Mouse (Mus musculus) embryo, embryonic 10.5 days (tissue): ENCODE measurements at regions not wholly inside any gene's neighbourhood (a gene's known extent, or its start where the extent isn't known, plus 50 kb on each side); places are given as distances from the start of the nearest gene placed in this dataset.

Source experiments
- DNase-seq: peaks from one replicate; pipeline ENCODE4 v3.0.0-alpha.2; 2015; ENCODE audit warnings: low spot score

DNA sequence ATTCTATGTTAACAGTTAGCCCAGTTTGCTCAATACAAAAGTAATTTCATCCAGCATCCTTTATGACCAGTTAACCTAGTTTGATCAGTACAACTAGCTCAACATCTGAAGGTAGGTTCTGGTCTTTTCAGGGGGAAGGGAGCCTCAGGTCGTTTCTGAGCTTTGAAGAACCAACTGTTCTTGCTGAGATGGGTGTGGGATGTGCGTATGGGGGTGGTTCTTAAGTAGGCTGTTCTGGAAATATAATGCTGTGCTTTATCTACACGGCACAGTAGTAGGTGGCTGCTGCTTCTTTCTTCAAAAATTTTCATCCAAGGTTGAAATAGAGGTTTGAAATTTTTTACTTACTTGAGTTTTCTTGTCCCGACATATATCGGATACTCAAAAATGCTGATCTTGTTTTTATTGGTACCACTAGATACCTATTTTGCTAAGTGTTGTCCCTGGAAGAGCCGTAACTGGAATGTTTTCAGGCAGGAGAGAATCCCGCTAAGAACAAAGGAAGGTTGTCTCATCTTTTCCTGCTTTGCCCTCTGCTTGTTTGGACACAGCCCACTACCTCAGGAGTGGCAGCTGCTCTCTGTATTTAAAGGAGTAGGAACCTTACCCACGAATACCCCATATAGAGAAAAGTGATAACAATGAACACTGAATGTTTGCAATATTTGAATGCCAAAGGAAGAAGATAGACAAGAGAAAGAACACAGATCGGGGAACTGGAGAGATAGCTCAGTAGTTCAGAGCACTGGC lies 275.5 kb downstream of the Cdh10 start:
- DNase-seq = no peak

DNA sequence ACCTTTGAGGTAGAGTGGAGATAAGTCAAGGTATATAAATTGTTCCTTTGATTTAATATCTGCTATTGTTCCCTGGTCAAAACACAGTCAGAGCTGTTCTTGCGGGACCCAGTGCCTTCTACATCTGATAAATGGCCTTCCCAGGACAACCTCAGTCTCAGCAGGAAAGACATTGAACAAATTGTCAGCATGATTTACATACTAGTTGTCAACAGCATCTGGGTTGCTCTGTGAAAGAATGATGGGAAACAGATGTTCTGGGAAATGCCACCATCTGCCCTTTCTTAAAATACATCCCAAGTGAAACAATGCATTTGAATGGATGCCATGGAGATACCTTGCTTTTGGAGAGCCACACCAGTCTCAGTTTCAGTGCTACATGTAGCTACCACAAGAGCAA lies 296.2 kb downstream of the Cdh10 start:
- peak; percentile 75 for DNase-seq

DNA sequence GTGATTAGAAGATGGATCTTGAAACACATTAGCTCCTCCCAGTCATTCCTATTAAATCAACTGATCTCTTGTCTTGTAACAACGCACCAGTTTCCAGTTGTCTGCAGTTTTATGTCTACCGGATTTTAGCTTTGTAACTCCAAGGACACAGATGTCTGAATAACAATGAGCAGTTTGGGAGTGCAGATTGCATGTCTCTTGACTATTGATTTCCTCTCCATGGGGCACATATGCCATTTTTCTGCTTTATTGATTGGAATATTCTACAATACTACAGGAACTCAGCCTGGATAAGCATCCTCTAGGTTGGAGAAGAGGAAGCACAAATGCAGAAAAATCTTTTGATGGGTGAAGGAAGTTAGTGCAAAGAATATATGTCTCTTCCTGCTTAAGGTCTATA lies 300.2 kb downstream of the Cdh10 start:
- no peak for DNase-seq

DNA sequence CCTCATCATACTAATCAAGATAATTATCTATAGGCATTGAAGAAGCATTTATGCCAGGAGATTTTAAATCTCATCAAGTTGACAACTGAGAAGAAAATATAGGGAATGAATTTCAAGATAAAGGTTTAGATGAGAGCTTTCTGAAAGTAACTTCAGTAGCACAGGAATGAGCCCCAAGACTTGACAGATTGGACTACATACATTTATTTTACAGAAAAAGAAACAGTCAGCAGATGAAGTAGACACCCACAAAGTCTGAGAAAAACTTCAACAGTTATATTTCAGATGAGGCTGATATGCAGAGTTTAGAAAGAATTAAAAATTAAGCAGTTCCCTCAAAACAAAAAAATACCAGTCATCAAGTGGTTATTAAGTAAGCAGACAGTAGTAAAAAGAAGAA lies 308.7 kb downstream of the Cdh10 start:
- no peak for DNase-seq

DNA sequence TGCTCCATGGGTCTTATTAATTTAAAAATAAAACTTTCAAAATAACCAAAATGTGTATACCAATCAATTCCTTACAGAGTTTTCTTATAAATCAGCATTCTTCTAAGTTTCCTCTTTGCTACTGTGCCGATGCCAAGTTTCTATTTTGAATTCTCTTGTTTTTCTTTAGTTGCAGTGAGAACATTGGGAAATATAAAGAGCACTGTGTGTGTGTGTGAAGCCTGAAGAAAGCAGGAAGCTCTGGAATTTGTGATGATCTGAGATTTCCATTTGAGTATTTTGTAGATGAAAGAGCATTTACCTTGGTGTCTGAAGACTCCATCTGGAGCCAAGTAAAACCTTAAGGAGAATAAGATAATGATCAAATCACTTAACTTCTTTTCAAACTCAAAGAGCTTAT lies 310.6 kb downstream of the Cdh10 start:
- no peak for DNase-seq

DNA sequence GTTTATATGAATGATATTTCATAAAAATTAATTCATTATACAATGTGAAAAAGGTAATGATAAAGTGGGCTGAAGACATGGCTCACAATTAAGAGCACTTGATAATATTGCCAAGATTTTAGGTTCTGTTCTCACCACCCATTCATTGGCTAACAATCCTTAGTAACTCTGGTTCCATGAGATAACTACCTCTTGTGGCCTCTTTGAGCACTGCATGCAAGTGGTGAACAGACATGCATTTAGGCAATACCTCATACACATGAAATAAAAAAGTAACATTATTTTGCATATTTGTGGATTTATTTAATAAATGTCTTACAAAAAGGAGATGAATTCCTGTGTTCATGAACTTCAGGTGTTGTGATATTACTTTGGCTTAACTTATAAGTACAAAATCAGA lies 334.9 kb downstream of the Cdh10 start:
- DNase-seq = no peak

DNA sequence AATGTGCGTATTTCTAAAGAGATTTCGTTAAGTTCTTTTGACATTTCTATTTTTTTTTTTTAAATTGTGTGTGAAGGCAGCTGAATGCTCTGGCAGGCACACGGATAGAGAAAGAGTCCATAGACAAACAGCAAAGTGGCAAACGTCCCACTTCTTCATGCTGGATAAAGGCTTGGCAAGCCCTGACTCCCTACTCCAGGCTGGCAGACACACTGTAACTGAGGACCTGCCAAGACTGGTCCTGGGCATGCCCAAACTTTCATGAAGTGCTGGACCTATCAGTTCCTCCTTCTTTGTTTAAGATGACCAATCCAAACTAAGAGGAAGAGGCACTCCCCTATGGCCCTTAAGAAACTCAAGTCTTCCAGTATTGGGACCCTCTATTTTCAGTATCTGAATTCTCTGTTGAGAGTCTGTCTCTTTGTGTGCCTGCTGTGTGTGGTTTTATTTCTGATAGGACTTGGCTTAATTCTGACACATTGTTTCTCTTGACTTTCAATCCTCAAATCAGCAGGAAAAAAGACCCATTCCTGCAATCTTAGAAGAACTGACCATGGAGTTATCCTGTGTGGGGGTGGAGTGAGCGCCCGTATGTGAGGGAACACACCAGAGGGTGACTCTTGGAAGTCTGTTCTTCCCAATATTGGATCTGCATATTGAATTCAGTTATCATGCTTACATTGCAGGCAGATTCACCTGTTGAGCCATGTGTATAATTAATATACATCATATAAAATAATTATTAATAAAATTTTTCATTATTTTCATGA lies 343.6 kb downstream of the Cdh10 start:
- DNase-seq = no peak

DNA sequence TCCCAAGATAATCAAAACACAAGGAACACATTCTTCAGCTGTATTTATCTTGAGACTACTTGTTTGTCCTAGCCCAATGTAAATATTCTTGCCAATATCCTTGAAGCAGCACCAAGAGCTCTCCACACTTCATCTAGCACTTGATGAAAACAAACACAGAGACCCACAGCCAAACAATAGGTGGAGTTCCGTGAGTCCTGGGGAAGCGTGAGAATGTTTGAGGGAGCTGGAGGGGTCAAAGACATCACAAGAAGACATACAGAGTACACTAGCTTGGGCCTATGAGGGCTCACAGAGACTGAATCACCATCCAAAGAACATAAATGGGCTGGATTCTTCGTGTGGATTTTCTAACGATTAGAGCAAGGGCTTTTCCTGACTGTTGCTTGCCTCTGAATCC lies 356.7 kb downstream of the Cdh10 start:
- peak; percentile 9 for DNase-seq
